Mouse (Mus musculus) small intestine, adult 2 months (tissue): ENCODE results near the gene Vps45.

Experiments
- CTCF ChIP-seq: fragments of 200-500 bp; IDR thresholded peaks from 2 replicates; pipeline ENCODE4 v1.5.1; 2012; ENCODE audit warnings: low read depth, mild to moderate bottlenecking, control low read depth, inconsistent platforms, low read length, moderate library complexity, mixed read lengths; ENCODE audit not compliant: insufficient replicate concordance, insufficient read length; ENCODE audit errors: extremely low read depth
- POLR2A ChIP-seq: fragments of 200-500 bp; IDR thresholded peaks from 2 replicates; pipeline ENCODE4 v1.6.1; 2012; ENCODE audit warnings: low read depth, mild to moderate bottlenecking, control low read depth, inconsistent platforms, low read length, moderate library complexity

DNA sequence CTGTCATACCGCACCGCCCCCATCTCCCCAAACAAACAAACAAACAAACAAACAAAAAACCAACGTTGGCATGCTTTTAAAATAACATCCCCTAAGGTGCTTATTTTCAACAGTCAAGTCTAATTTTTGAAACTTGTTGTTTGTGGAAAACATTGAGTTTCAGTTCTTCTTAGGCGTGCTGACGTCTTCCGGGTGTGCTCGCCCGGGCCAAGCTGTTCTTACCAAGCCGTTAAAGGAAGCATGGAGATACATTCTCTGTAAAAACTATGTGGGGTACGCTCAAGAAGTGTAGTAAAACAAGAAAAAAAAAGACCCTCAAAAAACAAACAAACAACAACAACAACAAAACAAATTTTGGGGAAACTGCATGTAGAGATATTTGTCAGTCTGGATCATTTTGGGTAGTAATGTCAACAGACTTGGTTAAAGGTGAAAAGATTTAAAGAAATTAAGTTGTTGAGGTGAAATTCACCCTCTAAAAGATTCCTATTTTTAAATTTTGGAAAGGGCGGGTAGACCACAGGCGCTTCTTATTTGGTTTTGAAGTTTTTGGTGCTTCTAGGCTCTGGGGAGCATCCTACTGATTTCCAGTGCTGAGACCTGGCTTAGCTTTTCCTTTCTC is 85.9 kb downstream of the Vps45 start:
- TF ChIP-seq CTCF (no peak), POLR2A (no peak)
